Mouse (Mus musculus): Measurements from ENCODE around the gene Srsf1.

- TF ChIP-seq CEBPB (IDR thresholded peaks at IDR 0.05; ENCODE audit: low read depth) = no peak
- no peak for TF ChIP-seq CTCF (IDR thresholded peaks at IDR 0.05; ENCODE audit: control insufficient read depth, insufficient read depth, insufficient read length)
- TF ChIP-seq MYOG (IDR thresholded peaks at IDR 0.05; ENCODE audit: control insufficient read depth, extremely low read depth, insufficient read length) = no peak
- no peak for TF ChIP-seq MYOD1 (IDR thresholded peaks at IDR 0.05; ENCODE audit: control insufficient read depth, insufficient read length, low read depth)
- TF ChIP-seq FOSL1 (IDR thresholded peaks at IDR 0.05; ENCODE audit: insufficient read depth, low read length, poor library complexity, severe bottlenecking) = no peak
- no peak for TF ChIP-seq MAX (IDR thresholded peaks at IDR 0.05)
Observed at GRCm38 (mm10) chr11:88039066-88039465, 8.1 kb upstream of the Srsf1 start.

Measured in C2C12 (cell line).